Mouse (Mus musculus) adrenal gland, adult 2 months (tissue): ENCODE data around the gene Xrra1. TPM values are rescaled to one million over a fixed set of nuclear protein-coding genes. Genes with fewer than 3 reads are reported as not detected.
"Not testable (repeated sequence)": the region's sequence is repeated elsewhere in the genome, so short reads cannot be mapped to it uniquely, and the experiment has no call there.

ENCODE experiments used
- DNase-seq: peaks from one replicate; pipeline ENCODE4 v3.0.0; 2021
- long read RNA-seq: library from polyadenylated mRNA; stranded (forward); transcript quantifications from one replicate; pipeline ENCODE4 v2.0.0, GENCODE M21; 2021
- polyA plus RNA-seq: library from polyadenylated mRNA; depleted of rRNA; stranded (reverse); fragments of >200 nt; gene quantifications from 2 replicates; pipeline ENCODE4 v1.2.3, GENCODE M21; 2012; rRNA removed
- total RNA-seq, 2 experiments: library from RNA; stranded (reverse); gene quantifications; 2 replicates each; pipeline ENCODE4 v1.2.3; 2021

The Xrra1 gene
- 10 to 100 TPM in 1 of 2 experiments, under 1 TPM in 1; 0.41 to 10.0 TPM for total RNA-seq
- polyA plus RNA-seq, result 38.1 and 64.4 TPM in 2 replicates
- long read RNA-seq, result 0 reads

- peak; percentile 98 for DNase-seq
Measured at GRCm38 (mm10) chr7:99858813-99859585, at the start of gene Xrra1. Gene Xrra1 (plus strand): TSS chr7:99859116.

- DNase-seq, result no peak
Measured at GRCm38 (mm10) chr7:99810814-99811213, 48.1 kb upstream of the Xrra1 start.

GRCm38 (mm10) chr7:99811661-99812060 is 47.3 kb upstream of the Xrra1 start:
- DNase-seq, result no peak

DNA sequence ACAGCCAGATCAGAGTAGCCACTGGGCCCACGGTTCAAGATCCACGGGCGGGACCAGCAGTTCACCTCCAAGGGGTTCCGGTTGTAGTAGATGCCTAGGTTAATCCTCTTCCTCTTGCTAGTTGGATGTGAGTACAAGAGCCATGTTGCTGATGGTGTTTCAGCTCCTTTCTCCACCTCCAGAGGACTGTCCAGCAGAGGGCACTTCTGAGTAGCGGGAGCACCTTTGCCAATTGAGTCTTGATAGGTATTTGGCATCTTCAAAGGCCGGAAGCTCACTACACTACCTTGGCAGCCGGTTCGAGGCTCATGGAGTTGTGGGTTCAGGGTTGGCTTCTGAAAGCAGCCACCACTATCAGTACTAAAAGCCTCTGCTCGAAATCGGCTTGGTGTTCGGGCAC is 45.5 kb upstream of the Xrra1 start:
- peak; percentile 32 for DNase-seq

DNA sequence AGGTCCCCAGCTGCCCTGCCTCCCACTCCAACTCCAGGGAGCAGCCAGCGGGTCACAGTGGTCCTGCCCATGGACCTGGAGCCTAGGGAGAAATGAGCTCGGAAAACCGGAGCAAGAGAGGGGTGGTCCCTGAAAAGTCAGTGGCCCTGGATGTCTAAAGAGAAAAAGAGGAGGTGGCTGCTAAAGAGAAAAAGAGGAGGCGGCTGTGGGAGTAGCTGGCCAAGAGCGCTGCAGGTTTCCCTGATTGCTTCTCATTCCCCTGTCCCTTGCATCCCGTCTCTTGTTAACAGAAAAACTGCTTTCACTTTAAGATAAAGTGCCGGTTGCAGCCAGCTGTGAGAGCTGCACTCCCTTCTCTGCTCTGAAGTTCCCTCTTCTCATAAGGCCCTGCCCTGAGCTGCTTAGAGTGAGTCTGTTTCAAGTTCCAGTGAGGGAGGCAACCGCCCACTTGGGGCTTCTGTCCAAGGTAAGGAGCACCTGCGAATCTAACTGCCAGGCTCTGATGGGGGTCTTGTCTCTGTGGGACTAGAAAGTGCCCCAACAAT is 40.7 kb upstream of the Xrra1 start:
- DNase-seq, result not testable (repeated sequence)

DNA sequence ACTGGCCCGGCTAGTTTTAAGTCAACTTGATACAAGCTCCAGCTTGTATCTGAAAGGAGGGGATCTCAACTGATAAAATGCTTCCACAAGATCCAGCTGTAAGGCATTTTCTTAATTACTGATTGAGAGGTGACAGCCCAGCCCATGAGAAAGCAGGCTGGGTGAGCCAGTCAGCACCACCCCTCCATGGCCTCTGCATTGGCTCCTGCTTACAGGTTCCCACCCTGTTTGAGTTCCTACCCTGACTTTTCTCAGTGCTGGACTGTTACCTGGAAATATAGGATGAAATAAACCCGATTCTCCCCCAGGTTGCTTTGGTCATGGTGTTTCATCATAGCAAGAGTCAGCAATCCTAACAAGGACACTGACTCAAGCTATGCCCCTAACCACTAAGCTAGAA is 37.0 kb upstream of the Xrra1 start:
- DNase-seq, result no peak

DNA sequence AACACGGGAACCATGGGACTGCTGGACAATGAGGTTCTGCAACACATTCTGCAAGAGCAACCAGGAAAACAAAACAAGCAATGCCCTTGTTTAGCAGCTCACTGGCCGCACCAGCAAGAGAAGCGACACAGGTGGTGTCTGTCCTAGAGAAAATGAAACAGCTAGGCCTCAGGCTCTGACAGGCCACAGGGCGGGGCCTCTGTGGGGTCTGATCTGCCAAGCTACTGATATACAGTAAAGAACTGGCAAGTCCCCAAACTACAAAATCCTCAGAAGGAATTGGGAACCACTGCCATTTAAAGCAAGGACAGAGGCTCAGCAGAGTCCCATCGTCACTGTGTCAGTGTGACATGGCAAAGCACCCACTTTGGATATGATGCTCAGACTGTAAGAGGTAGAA is 36.5 kb upstream of the Xrra1 start:
- DNase-seq, result no peak

DNA sequence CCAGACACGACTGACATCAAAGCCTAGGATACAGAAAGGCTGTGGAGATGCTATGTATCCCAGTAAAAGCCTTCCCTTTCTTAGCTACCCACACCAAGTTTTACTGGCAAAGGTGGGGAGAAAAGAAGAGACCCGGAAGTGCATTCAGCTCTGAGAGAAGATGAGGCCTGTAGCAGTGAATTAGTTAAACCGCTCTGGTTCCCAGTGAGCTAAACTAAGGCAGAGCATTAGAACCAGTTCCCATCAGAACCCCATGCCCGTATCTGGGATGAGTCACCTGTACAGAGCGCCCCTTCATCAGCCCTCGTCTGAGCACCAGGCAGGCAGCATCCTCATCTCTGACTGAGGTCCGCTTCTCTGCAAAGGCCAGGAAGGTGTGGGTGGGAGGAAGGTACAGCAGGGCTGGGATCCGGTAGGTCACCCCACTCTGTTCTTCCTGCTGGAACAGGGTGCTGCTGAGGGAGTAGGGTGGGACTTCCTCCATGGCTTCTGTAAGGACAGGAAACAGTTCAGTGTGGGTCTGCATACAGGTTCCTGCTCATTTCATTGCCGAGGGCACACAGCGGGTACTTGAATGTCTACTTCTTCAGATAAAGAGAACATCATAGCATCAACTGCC is 35.8 kb upstream of the Xrra1 start:
- no peak for DNase-seq

- no peak for DNase-seq
Measured at GRCm38 (mm10) chr7:99824649-99825483, 34.0 kb upstream of the Xrra1 start.

GRCm38 (mm10) chr7:99825511-99825910 is 33.4 kb upstream of the Xrra1 start:
- DNase-seq, result no peak

- no peak for DNase-seq
Measured at GRCm38 (mm10) chr7:99826096-99826495, 32.8 kb upstream of the Xrra1 start.

GRCm38 (mm10) chr7:99828083-99828570 is 30.8 kb upstream of the Xrra1 start, which contains the start of gene Neu3:
Gene Neu3 (minus strand): TSS chr7:99828417.
- peak; percentile 96 for DNase-seq

GRCm38 (mm10) chr7:99833115-99833845 is 25.6 kb upstream of the Xrra1 start:
- no peak for DNase-seq

GRCm38 (mm10) chr7:99833846-99834222 is 25.1 kb upstream of the Xrra1 start:
- no peak for DNase-seq

- DNase-seq, result no peak
Measured at GRCm38 (mm10) chr7:99834314-99834853, 24.5 kb upstream of the Xrra1 start.

- no peak for DNase-seq
Measured at GRCm38 (mm10) chr7:99836781-99837180, 22.1 kb upstream of the Xrra1 start.

- DNase-seq, result no peak
Measured at GRCm38 (mm10) chr7:99837358-99838071, 21.4 kb upstream of the Xrra1 start.

- DNase-seq, result no peak
Measured at GRCm38 (mm10) chr7:99838241-99838640, 20.7 kb upstream of the Xrra1 start.

- no peak for DNase-seq
Measured at GRCm38 (mm10) chr7:99845533-99846236, 13.2 kb upstream of the Xrra1 start.

- DNase-seq, result no peak
Measured at GRCm38 (mm10) chr7:99850534-99850933, 8.4 kb upstream of the Xrra1 start.
